Mouse (Mus musculus): ENCODE results near the gene Lnp1. TPM values are rescaled to one million over a fixed set of nuclear protein-coding genes. Genes with fewer than 3 reads are reported as not detected.
A peak's percentile ranks its signal among the peaks of the same experiment; 100 is the strongest.

Lnp1 gene
- polyA plus RNA-seq, 1 experiment from 2014 or later = not detected

DNA sequence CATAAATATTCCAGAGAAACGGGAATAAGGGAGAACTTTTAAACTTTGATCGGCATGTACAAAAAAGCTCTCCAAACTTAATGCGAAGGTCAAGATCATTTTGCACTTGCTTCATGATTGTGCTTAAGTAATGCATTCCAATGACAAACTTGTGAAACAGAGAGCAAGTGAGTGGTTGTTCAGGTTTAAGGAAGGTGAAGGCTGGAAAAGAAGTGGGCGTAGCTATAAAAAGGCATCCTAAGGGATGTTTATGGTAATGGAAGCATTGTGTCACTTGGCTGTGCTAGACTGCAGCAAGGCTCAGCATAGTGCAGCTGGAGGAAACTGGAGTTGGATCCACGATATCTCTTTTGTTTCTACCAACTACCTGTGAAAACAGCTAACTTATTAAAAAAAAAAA, 36.3 kb downstream of the Lnp1 start:
- ATAC-seq (ENCODE audit: insufficient read depth) = no peak
- no peak overlapping the region for H3K9ac ChIP-seq
- 84% methylated on average over 5 of the region's 5 CpGs for WGBS

DNA sequence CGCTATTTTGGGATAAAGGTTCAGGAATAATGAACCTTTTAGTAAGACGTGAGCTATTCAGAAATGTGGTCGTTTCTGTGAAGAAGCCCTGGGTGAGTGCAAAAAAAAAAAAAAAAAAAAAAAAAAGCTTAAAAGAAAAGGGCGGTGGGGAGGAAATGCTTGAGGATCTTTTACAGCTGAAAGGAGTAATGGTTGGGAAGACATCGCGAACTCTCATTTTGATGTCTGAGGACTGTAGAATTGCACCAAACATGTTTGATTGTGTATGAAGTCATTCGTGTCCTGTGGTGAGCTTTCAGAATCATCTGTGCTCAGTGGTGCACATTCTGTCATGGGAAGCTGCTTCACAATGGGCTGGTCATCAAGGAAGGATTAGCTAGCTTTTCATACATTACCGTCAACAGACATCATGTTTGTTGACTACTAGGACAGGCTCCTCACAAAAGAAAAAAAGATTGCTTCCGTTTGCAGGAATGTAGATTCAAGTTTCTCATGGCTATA, 41.2 kb downstream of the Lnp1 start:
- no peaks in the 10 kb centered on the region for H3K36me3 ChIP-seq (ENCODE audit: insufficient read depth)

More for the DNA sequence above, 36.3 kb downstream of the Lnp1 start:
- no peaks in the 10 kb centered on the region for H3K9me3 ChIP-seq (ENCODE audit: low read depth, low read length)
- H3K27me3 ChIP-seq (ENCODE audit: insufficient read depth, low read length) = no peaks in the 10 kb centered on the region
- no peak overlapping the region for H3K27ac ChIP-seq (ENCODE audit: low read depth)
- no peaks in the 10 kb centered on the region for H3K4me1 ChIP-seq (ENCODE audit: insufficient read depth)
- no peak overlapping the region for H3K4me3 ChIP-seq (ENCODE audit: low read depth, low read length)
- TF ChIP-seq CTCF (IDR thresholded peaks at IDR 0.05; ENCODE audit: low read depth) = no peak
- H3K36me3 ChIP-seq (ENCODE audit: insufficient read depth) = no peaks in the 10 kb centered on the region
- no peak for DNase-seq
- H3K4me2 ChIP-seq = no peak overlapping the region

GRCm38 (mm10) chr16:56885824-56886615, 41.8 kb downstream of the Lnp1 start, which contains the start of gene Tmem45a:
Gene Tmem45a (minus strand): TSS chr16:56886166.
- 3% methylated on average over 25 of the region's 25 CpGs for WGBS
- DNase-seq = peak; percentile 97
- Histone ChIP-seq H3K4me3 (ENCODE audit: low read depth, low read length) (peak within 1 kb of the TSS; percentile 51), H3K27ac (ENCODE audit: low read depth) (peak within 1 kb of the TSS; percentile 84), H3K9ac (peak within 1 kb of the TSS; percentile 56), H3K4me2 (peak within 1 kb of the TSS; percentile 63), H3K36me3 (ENCODE audit: insufficient read depth) (no peaks in the 10 kb centered on the region), H3K4me1 (ENCODE audit: insufficient read depth) (no peaks in the 10 kb centered on the region), H3K9me3 (ENCODE audit: low read depth, low read length) (no peaks in the 10 kb centered on the region), H3K27me3 (ENCODE audit: insufficient read depth, low read length) (no peaks in the 10 kb centered on the region)
- no peak for TF ChIP-seq CTCF (IDR thresholded peaks at IDR 0.05; ENCODE audit: low read depth)
- ATAC-seq (ENCODE audit: insufficient read depth) = peak; percentile 100

More for the DNA sequence above, 41.2 kb downstream of the Lnp1 start:
- H3K9ac ChIP-seq = peak overlapping the region; percentile 56
- no peaks in the 10 kb centered on the region for H3K27me3 ChIP-seq (ENCODE audit: insufficient read depth, low read length)
- peak; percentile 27 for DNase-seq
- H3K9me3 ChIP-seq (ENCODE audit: low read depth, low read length) = no peaks in the 10 kb centered on the region
- peak overlapping the region; percentile 63 for H3K4me2 ChIP-seq
- 25% methylated on average over 9 of the region's 9 CpGs for WGBS
- H3K27ac ChIP-seq (ENCODE audit: low read depth) = peak overlapping the region; percentile 48; the same call in 1 of the 2 replicates
- no peak for TF ChIP-seq CTCF (IDR thresholded peaks at IDR 0.05; ENCODE audit: low read depth)
- no peak; the same call in 1 of the 2 replicates for ATAC-seq (ENCODE audit: insufficient read depth)
- no peaks in the 10 kb centered on the region for H3K4me1 ChIP-seq (ENCODE audit: insufficient read depth)
- H3K4me3 ChIP-seq (ENCODE audit: low read depth, low read length) = peak overlapping the region; percentile 51

DNA sequence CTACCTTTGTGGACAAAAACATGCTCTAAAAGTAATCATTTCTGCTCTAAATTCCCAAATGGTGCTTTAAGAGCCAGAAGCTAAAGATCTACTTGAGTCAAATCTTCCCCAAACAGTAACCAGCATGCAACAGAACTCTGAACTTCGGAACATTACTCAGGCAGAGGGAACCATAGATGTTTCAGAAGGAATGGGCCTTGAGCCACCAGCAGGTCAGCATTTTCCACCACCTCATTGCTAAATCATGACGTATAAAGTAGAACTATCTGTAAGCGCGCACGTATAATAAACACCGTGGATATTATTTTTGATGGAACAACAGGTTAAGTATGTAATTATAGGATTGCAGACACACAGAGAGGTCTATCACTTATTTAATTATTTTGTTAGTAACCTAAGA, 43.0 kb downstream of the Lnp1 start:
- Histone ChIP-seq H3K36me3 (ENCODE audit: insufficient read depth) (no peaks in the 10 kb centered on the region), H3K27ac (ENCODE audit: low read depth) (no peak overlapping the region), H3K4me2 (peak overlapping the region; percentile 63), H3K9me3 (ENCODE audit: low read depth, low read length) (no peaks in the 10 kb centered on the region), H3K4me3 (ENCODE audit: low read depth, low read length) (peak overlapping the region; percentile 51; the same call in 1 of the 2 replicates), H3K9ac (no peak overlapping the region), H3K27me3 (ENCODE audit: insufficient read depth, low read length) (no peaks in the 10 kb centered on the region), H3K4me1 (ENCODE audit: insufficient read depth) (no peaks in the 10 kb centered on the region)
- no peak for TF ChIP-seq CTCF (IDR thresholded peaks at IDR 0.05; ENCODE audit: low read depth)
- WGBS = 77% methylated on average over 6 of the region's 6 CpGs
- DNase-seq (peak; percentile 60), ATAC-seq (ENCODE audit: insufficient read depth) (no peak)

DNA sequence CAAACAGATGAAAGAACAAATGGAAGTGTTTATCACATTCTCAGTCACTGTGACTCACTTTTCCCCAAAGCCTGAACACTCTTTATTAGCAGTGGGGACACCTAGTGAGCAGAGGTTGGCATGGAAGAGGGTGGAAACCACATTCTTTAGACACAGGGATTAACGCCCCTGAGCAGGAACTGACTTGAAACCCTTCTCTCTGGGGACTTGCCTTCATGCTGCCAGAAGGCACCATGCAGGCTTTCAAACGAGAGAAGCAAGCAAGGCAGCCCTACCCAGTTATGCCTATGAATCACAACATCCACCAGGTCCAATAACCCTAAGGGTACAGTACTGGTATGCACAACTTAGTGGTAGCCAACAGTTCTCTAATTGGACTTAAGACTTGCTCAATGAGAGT, 54.5 kb downstream of the Lnp1 start:
- Histone ChIP-seq H3K4me3 (ENCODE audit: low read depth, low read length) (no peak overlapping the region), H3K4me1 (ENCODE audit: insufficient read depth) (no peaks in the 10 kb centered on the region), H3K9ac (no peak overlapping the region), H3K4me2 (no peak overlapping the region), H3K36me3 (ENCODE audit: insufficient read depth) (no peaks in the 10 kb centered on the region), H3K27ac (ENCODE audit: low read depth) (no peak overlapping the region), H3K27me3 (ENCODE audit: insufficient read depth, low read length) (no peaks in the 10 kb centered on the region), H3K9me3 (ENCODE audit: low read depth, low read length) (no peaks in the 10 kb centered on the region)
- WGBS = 60% methylated on average over 2 of the region's 2 CpGs
- no peak for ATAC-seq (ENCODE audit: insufficient read depth)
- no peak for DNase-seq
- no peak for TF ChIP-seq CTCF (IDR thresholded peaks at IDR 0.05; ENCODE audit: low read depth)

DNA sequence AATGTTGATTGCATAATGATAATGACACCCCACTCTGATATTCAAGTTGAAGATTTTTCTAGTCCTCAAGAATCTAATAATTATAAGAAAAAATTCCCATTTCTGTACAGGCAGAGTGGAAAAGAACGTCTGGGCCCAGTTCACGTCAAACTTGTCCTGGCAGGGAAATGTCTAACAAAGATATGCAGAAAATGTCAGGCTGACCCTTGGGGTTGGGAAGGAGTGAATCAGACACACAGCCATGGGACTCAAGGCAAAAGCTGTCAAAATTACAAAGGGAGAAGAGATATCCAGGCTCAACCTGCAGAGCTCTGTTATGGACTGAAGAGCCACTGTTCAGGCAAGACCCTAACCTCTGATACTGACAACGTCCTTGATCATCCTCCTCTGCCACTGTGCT, 57.4 kb downstream of the Lnp1 start:
- no peaks in the 10 kb centered on the region for H3K9me3 ChIP-seq (ENCODE audit: low read depth, low read length)
- H3K9ac ChIP-seq = no peak overlapping the region
- no peak overlapping the region for H3K4me2 ChIP-seq
- H3K27ac ChIP-seq (ENCODE audit: low read depth) = no peak overlapping the region
- 47% methylated on average over 3 of the region's 3 CpGs for WGBS
- DNase-seq (no peak), ATAC-seq (ENCODE audit: insufficient read depth) (no peak)
- no peaks in the 10 kb centered on the region for H3K4me1 ChIP-seq (ENCODE audit: insufficient read depth)
- H3K4me3 ChIP-seq (ENCODE audit: low read depth, low read length) = no peak overlapping the region
- TF ChIP-seq CTCF (IDR thresholded peaks at IDR 0.05; ENCODE audit: low read depth) = no peak
- no peaks in the 10 kb centered on the region for H3K27me3 ChIP-seq (ENCODE audit: insufficient read depth, low read length)
- no peaks in the 10 kb centered on the region for H3K36me3 ChIP-seq (ENCODE audit: insufficient read depth)

GRCm38 (mm10) chr16:56868361-56868760, 59.5 kb downstream of the Lnp1 start:
- H3K9ac ChIP-seq = no peak overlapping the region
- no peak overlapping the region for H3K4me3 ChIP-seq (ENCODE audit: low read depth, low read length)
- no peak overlapping the region for H3K4me2 ChIP-seq
- TF ChIP-seq CTCF (IDR thresholded peaks at IDR 0.05; ENCODE audit: low read depth) = no peak
- H3K36me3 ChIP-seq (ENCODE audit: insufficient read depth) = no peaks in the 10 kb centered on the region
- no peak overlapping the region for H3K27ac ChIP-seq (ENCODE audit: low read depth)
- no peaks in the 10 kb centered on the region for H3K9me3 ChIP-seq (ENCODE audit: low read depth, low read length)
- ATAC-seq (ENCODE audit: insufficient read depth) (no peak), DNase-seq (no peak)
- no peaks in the 10 kb centered on the region for H3K4me1 ChIP-seq (ENCODE audit: insufficient read depth)
- WGBS = 74% methylated on average over 5 of the region's 5 CpGs
- no peaks in the 10 kb centered on the region for H3K27me3 ChIP-seq (ENCODE audit: insufficient read depth, low read length)

Data from lung, embryonic 14.5 days (tissue).